Mouse (Mus musculus) layer of hippocampus, postnatal 25 days (tissue): ENCODE results near the gene Asap2. TPM values are rescaled to one million over a fixed set of nuclear protein-coding genes. Genes with fewer than 3 reads are reported as not detected.
"Not testable (repeated sequence)": the region's sequence is repeated elsewhere in the genome, so short reads cannot be mapped to it uniquely, and the experiment has no call there.

Source experiments
- DNase-seq, 2 experiments: peaks; one replicate each; pipeline ENCODE4 v3.0.0; 2022; ENCODE audit warnings: mixed read lengths in 2 of 2, low spot score in 1 of 2; ENCODE audit errors: extremely low spot score in 1 of 2
- total RNA-seq, 2 experiments: library from RNA; stranded (reverse); gene quantifications; 2 replicates each; pipeline ENCODE4 v1.2.3; 2021

Asap2 gene
- total RNA-seq, result 10 to 100 TPM; 39.1 to 42.4 TPM

- DNase-seq, result peak; percentile 16 to 41
Measured at GRCm38 (mm10) chr12:20990132-20990531, at the start of gene Asap2. Asap2 (plus strand) TSS chr12:20990459.

- not testable (repeated sequence) for DNase-seq
Measured at GRCm38 (mm10) chr12:20947051-20947997, 42.9 kb upstream of the Asap2 start.

- DNase-seq, result not testable (repeated sequence)
Measured at GRCm38 (mm10) chr12:20990579-20990978, 320 bp downstream of the Asap2 start.

DNA sequence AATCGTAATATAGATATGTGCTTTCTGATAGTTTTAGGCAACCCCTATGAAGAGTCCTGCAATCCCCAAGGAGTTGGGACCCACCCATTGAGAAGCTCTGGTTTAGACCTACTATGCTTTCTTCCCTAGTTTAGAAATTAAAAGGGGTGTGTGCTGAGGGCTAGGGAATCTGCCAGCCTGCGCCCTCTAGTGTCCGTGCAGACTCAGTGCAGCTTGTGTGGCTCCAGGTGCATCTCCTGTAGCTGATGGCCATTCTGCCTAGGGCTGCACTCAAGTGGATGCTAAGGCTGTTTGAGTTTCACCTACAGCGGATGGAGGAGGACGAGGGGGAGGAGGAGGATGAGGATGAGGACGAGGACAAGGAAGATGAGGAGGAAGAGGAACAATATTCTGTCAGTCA lies 40.6 kb downstream of the Asap2 start:
- DNase-seq, result not testable (repeated sequence)

- not testable (repeated sequence) for DNase-seq
Measured at GRCm38 (mm10) chr12:21046716-21047115, 56.5 kb downstream of the Asap2 start.

DNA sequence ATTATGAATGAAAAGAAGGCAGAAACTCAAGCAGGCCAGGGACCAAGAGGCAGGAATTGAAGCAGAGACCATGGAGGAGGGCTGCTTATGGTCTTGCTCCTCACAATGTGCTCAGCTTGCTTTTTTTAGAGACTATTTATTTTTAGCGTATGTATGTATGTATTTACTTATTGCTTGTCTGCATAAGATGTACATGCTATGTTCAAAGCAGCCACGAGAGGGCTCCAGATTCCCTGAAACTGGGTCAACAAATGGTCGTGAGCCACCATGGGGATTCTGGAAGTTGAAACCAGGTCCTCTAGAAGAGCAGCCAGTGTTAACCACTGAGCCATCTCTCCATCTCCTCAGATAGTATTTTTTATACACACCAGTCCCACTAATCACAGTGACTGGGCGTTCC lies 85.5 kb downstream of the Asap2 start:
- DNase-seq, result peak; percentile 67 to 92

- DNase-seq, result not testable (repeated sequence)
Measured at GRCm38 (mm10) chr12:21090168-21090567, 99.9 kb downstream of the Asap2 start.

- DNase-seq, result not testable (repeated sequence)
Measured at GRCm38 (mm10) chr12:21092446-21092845, 102.2 kb downstream of the Asap2 start.

GRCm38 (mm10) chr12:21097806-21098325 lies 107.6 kb downstream of the Asap2 start:
- DNase-seq, result not testable (repeated sequence)

- DNase-seq, result not testable (repeated sequence)
Measured at GRCm38 (mm10) chr12:21111116-21111475, 120.8 kb downstream of the Asap2 start.

- peak; percentile 66 to 74 for DNase-seq
Measured at GRCm38 (mm10) chr12:21111476-21112452, 121.5 kb downstream of the Asap2 start.

DNA sequence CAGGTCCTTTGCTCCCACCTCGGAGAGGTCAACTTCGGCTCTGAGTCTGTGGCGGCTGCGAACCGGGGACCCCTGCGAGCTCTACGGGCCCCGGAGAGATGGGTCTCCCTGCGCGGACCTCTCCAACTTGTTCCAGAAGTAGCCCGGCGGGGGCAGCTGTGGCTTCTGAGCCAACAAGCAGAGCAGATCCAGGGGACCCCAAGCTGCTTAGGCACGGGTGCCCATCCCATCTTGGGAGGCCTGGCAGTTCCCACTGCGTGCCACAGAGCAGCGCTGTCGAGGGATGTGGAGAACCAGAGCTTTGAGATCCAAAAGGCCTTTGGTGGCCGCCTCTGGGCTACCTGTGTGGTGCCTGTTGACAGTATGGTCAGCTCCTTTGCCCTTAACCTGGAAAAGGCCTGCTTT lies 122.2 kb downstream of the Asap2 start:
- DNase-seq, result peak; percentile 52 to 55

GRCm38 (mm10) chr12:21119446-21119845 lies 129.2 kb downstream of the Asap2 start:
- no peak for DNase-seq

- no peak for DNase-seq
Measured at GRCm38 (mm10) chr12:21122818-21123217, 132.6 kb downstream of the Asap2 start.

GRCm38 (mm10) chr12:21123647-21124046 lies 133.4 kb downstream of the Asap2 start:
- DNase-seq, result no peak

- no peak for DNase-seq
Measured at GRCm38 (mm10) chr12:21125675-21126470, 135.6 kb downstream of the Asap2 start.

- DNase-seq, result no peak
Measured at GRCm38 (mm10) chr12:21126516-21126915, 136.3 kb downstream of the Asap2 start.

GRCm38 (mm10) chr12:21128930-21129869 lies 138.9 kb downstream of the Asap2 start:
- no peak for DNase-seq
